Mouse (Mus musculus): ENCODE results near the gene Olfr1564.

DNA sequence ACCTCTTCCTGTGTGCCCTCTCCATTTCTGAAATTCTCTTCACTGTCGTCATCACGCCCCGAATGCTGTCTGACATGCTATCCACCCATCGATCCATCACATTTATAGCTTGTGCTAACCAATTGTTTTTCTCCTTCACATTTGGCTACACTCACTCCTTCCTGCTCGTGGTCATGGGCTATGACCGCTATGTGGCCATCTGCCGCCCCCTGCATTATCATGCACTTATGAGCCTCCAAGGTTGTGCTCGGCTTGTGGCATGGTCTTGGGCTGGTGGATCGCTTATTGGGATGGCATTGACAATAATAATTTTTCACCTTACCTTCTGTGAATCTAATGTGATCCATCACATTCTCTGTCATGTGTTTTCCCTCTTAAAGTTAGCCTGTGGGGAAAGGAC is 47.4 kb upstream of the Olfr1564 start:
- no peak for TF ChIP-seq GATA1 (IDR thresholded peaks at IDR 0.05; ENCODE audit: low read length)
- no peak for TF ChIP-seq TAL1 (IDR thresholded peaks at IDR 0.05; ENCODE audit: low read length)
